Mouse (Mus musculus) brown adipose tissue, adult 24 weeks (tissue): ENCODE results near the gene Stambp. TPM values are rescaled to one million over a fixed set of nuclear protein-coding genes. Genes with fewer than 3 reads are reported as not detected.

Source experiments
- H3K27ac ChIP-seq: fragments of 200-500 bp; replicated peaks from 2 replicates; pipeline ENCODE4 v1.5.1; 2012; ENCODE audit warnings: low read depth, mild to moderate bottlenecking, low read length
- H3K4me1 ChIP-seq: fragments of 200-500 bp; 2 replicates; pipeline ENCODE4 v1.6.1; 2012; ENCODE audit warnings: low read length, mixed read lengths; ENCODE audit not compliant: control insufficient read depth, insufficient read depth, insufficient read length
- H3K4me3 ChIP-seq: fragments of 200-500 bp; 2 replicates; pipeline ENCODE4 v1.5.1; 2012; ENCODE audit warnings: low read depth, mild to moderate bottlenecking, low read length, moderate library complexity; ENCODE audit not compliant: insufficient read depth
- polyA plus RNA-seq: library from polyadenylated mRNA; stranded (reverse); fragments of >200 nt; gene quantifications from 2 replicates; pipeline ENCODE4 v1.2.4, GENCODE M21; 2012; ENCODE audit not compliant: missing spikeins, insufficient read depth, insufficient read length

The Stambp gene
- polyA plus RNA-seq, 1 experiment: 16.4 TPM

DNA sequence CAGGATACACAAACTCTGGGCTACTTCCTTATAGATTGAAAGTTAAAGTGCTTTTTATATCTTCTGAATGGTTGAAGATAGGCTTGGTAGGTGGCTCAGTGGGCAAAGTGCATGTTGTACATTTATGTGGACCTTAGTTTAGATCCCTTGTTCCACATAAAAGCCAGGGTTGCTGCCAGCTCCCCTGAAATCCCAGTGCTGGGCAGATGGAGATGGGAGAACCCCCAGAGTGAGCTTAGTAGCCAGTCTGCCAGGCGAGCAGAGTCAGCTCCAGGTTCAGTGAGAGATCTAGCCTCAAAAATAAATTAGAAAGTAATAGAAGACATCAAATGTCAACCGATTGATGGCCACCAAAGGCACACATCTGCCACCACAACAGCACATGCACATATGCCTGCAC is 39.9 kb downstream of the Stambp start:
- no peak overlapping the region for H3K4me3 ChIP-seq
- no peak overlapping the region for H3K27ac ChIP-seq

DNA sequence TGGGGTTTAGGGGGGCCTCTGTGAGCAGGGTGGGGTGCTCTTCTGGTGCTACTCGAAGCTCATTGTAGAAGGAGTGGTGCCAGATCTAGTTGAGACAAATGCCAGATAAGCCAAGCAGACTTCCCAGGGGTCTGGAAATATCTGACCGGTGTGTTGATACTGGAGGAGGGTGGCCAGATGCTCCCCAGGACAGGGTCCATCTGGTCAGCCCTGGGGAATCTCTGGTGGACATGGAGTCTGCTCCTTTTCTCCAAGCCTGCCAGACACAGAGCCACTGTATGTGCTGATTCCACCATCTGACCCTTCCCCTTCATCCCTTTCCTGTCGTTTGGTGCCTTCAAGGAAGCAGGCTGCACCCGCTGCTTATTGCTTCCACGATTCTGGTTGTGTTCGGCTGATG is 49.3 kb downstream of the Stambp start:
- no peak overlapping the region for H3K4me3 ChIP-seq
- H3K4me1 ChIP-seq: no peaks in the 10 kb centered on the region
- no peak overlapping the region for H3K27ac ChIP-seq

More for the DNA sequence above, 39.9 kb downstream of the Stambp start:
- no peaks in the 10 kb centered on the region for H3K4me1 ChIP-seq

DNA sequence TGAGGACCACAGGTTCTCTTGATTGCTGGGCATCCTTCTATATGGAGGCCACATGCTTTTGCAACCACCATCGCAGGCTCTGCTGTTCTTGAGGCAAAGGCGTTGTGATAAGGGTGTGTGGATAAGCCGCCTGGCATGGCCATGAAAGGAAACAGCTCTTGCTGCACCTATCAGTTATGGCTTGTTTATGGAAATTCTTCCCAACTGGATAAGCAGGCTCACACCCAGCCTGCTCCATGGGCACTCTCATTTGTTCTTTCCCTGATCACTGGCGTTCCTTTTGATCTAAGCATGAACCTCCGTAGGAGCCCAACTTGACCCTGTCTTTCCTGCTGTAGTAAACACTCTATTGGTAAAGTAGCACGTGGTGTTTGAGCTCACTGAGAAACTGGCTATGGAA is 50.7 kb downstream of the Stambp start:
- Histone ChIP-seq H3K4me1 (no peaks in the 10 kb centered on the region), H3K4me3 (no peak overlapping the region), H3K27ac (no peak overlapping the region)

GRCm38 (mm10) chr6:83518637-83519036 is 53.9 kb downstream of the Stambp start:
- H3K4me3 ChIP-seq: no peak overlapping the region
- no peak overlapping the region for H3K27ac ChIP-seq
- no peaks in the 10 kb centered on the region for H3K4me1 ChIP-seq

- Histone ChIP-seq H3K27ac (no peak overlapping the region), H3K4me3 (no peak overlapping the region), H3K4me1 (no peaks in the 10 kb centered on the region)
Observed at GRCm38 (mm10) chr6:83515172-83515571, 57.4 kb downstream of the Stambp start.

- H3K4me1 ChIP-seq: no peaks in the 10 kb centered on the region
- H3K4me3 ChIP-seq: no peak overlapping the region
- no peak overlapping the region for H3K27ac ChIP-seq
Observed at GRCm38 (mm10) chr6:83512495-83512894, 60.0 kb downstream of the Stambp start.

- H3K4me1 ChIP-seq: peaks cover 4% of the 10 kb centered on the region
- no peak overlapping the region for H3K27ac ChIP-seq
- no peak overlapping the region for H3K4me3 ChIP-seq
Observed at GRCm38 (mm10) chr6:83510210-83510609, 62.3 kb downstream of the Stambp start.

- Histone ChIP-seq H3K4me1 (peaks cover 5% of the 10 kb centered on the region), H3K27ac (no peak overlapping the region), H3K4me3 (no peak overlapping the region)
Observed at GRCm38 (mm10) chr6:83509442-83509841, 63.1 kb downstream of the Stambp start.

- peak overlapping the region; percentile 39 for H3K4me3 ChIP-seq
- H3K27ac ChIP-seq: peak overlapping the region; percentile 71
- H3K4me1 ChIP-seq: peaks cover 13% of the 10 kb centered on the region
Observed at GRCm38 (mm10) chr6:83507168-83507546, 65.4 kb downstream of the Stambp start.

DNA sequence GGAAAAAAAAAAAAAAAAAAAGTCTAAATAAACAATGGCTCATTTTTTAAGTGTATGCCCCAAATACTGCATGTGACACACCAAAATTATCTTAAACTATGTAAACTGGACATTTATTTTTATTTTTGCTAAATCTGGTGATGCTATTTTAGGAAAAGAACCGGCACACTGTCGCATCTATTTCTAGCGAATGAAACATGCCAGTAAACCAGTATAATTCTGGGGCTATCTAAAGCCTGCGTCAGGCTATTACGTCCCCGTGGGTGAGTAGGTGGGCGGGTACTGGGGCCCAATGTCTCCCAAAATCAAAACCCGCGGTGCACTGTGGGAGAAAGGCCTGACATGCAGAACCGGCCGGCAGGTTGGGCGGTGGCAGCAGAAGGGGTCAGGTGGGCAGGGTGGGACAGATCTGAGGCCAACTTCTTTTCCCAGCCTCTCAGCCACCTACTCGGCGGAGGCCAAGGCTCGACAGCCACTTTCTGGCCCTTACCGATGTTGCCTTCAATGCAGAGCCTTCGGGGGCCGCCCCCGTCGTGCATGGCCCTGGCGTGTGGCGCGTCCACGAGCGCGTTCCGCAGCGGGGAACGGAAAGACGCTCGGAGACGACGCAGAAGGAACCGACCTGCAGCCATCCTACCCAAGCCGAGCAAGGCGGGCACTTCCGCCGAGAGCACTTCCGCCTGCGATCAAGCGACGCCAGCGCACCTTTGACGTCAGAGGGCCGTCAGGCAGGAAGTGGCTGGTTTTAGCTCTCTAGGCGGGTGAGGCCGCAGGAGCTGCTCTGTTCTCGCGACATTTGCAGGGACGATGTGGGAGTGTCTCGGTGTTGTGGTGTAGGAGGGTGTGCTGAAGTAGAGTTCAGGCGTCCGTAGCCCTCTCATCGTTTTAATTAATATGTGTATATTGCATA is 66.0 kb downstream of the Stambp start, which contains the start of gene Dguok:
Gene Dguok (minus strand): TSS at position 712 of the 910 bp plus-strand sequence.
- H3K4me1 ChIP-seq: peaks cover 16% of the 10 kb centered on the region
- peak within 1 kb of the TSS; percentile 83 for H3K4me3 ChIP-seq
- H3K27ac ChIP-seq: peak within 1 kb of the TSS; percentile 92

- 0 out of 2 replicates have a peak overlapping the region, but pooled peaks have one; percentile 36 for H3K27ac ChIP-seq
- no peak overlapping the region for H3K4me3 ChIP-seq
- H3K4me1 ChIP-seq: peaks cover 16% of the 10 kb centered on the region
Observed at GRCm38 (mm10) chr6:83505554-83505953, 67.0 kb downstream of the Stambp start.

DNA sequence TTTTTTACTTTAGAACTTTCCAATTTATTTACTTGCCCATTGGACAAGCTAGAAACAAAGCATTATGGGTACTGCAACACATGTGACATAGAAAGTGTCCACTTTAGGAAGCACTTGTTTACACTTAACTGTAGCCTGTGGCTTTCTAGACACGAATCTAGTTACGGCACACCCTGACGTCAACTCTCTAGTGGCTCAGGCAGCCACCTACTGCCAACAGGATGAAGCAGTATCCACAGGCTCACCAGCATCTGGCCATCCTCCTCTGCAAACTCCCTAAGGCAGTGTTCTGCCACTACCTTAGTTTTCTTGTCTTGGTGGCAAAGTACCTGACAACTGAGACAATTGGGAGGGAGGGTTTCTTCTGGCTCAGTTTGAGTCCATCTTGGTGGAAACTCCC is 69.2 kb downstream of the Stambp start:
- Histone ChIP-seq H3K27ac (no peak overlapping the region), H3K4me1 (peaks cover 26% of the 10 kb centered on the region), H3K4me3 (no peak overlapping the region)

DNA sequence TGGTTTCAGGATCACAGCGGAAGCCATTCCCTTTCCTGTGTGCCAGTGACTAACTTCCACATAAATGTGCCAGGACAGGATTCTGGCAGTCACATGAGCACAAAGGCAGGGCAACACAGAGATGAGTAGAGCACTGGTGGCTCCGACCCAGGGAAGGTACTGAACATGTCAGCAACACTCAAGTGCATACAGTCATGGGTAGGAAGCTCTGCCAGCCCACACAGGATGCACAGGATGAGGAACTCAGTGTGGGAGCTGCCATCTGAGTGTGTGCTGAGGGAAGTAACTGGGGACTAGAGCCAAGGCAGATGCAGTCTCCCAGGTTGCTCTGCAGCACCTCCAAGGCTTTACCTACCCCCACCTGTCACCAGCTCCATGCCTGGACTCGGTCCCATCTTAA is 69.9 kb downstream of the Stambp start:
- H3K27ac ChIP-seq: peak overlapping the region; percentile 63
- peaks cover 32% of the 10 kb centered on the region for H3K4me1 ChIP-seq
- no peak overlapping the region for H3K4me3 ChIP-seq

DNA sequence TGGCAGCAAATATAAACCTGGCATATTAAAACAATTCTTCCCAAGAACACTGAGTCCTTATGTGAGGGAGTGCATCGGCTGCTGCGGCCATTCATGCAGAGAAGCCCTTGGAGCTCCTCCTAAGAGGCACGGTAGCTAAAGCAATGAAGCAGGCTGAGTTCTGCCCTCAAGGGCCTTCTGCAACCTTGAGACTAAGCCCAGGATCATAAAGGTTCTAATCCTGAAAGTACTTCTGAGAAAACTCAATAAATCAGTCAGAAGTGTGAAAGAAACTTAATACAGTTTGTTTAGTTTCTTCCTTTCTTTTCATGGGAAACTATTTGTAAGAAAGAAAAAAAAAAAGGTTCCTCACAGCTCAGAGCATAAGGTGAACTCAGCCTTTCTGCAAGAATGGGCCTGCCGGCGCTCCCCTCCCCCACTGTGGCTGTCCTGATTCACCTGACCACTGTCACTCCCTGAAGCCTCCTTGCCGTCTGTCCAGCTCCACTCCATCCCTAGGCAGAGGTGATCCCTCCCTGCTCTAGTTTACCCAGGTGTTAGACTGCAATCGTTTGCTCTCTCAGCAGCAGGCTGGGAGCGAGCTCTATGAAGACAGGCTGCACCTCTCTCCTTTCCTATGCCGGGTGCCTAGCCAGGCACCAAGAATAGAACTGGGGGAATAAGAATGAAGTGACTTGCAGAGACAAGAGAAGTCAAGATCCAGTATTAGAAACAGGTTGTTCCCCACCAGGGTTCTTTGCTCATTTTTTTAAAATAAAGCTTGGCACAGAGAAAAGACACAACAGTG is 70.8 kb downstream of the Stambp start:
- no peak overlapping the region for H3K4me3 ChIP-seq
- peak overlapping the region; percentile 63; the same call in 1 of the 2 replicates for H3K27ac ChIP-seq

GRCm38 (mm10) chr6:83500462-83500861 is 72.1 kb downstream of the Stambp start:
- Histone ChIP-seq H3K4me1 (peaks cover 36% of the 10 kb centered on the region), H3K27ac (no peak overlapping the region), H3K4me3 (no peak overlapping the region)

More for the DNA sequence above, 70.8 kb downstream of the Stambp start:
- peaks cover 29% of the 10 kb centered on the region for H3K4me1 ChIP-seq
